Mouse (Mus musculus): ENCODE measurements at regions not wholly inside any gene's neighbourhood (a gene's known extent, or its start where the extent isn't known, plus 50 kb on each side); places are given as distances from the start of the nearest gene placed in this dataset.

GRCm38 (mm10) chr1:113550172-113550571 is 1685.5 kb upstream of the Dsel start:
- Histone ChIP-seq H3K4me2 (replicated peaks) (no peak overlapping the region), H3K9ac (no peak overlapping the region), H3K4me3 (replicated peaks; ENCODE audit: low read length) (no peak overlapping the region), H3K27me3 (ENCODE audit: control insufficient read depth, insufficient read depth, low read length) (no peaks in the 10 kb centered on the region), H3K36me3 (replicated peaks; ENCODE audit: control insufficient read depth, insufficient read depth) (no peaks in the 10 kb centered on the region), H3K4me1 (replicated peaks; ENCODE audit: control insufficient read depth, insufficient read depth, low read length) (no peaks in the 10 kb centered on the region), H3K9me3 (ENCODE audit: control insufficient read depth, low read length) (no peaks in the 10 kb centered on the region), H3K27ac (no peak overlapping the region)
- no peak for ATAC-seq (ENCODE audit: low FRiP score)
- 90% methylated on average over 1 of the region's 1 CpGs for WGBS
- no peak for DNase-seq (ENCODE audit: low spot score)

DNA sequence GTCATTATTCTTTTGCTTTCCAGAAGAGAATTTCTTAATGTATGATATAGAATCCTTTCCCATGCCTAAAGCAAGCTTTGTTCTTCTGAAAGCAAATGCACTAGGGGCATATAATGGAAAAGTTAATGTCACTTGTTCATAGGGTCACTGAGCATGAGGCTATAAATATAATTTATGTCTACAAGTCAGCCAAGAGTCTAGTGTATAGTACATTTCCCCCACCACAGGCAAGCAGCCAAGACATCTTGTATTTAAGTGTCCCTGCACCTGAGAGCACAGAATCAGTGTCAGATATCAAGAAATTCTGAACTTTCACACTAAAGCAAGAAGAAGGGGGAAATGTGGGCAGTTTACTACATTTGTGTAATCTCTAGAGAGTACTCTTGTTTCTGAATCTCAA is 1675.3 kb upstream of the Dsel start:
- DNase-seq (ENCODE audit: low spot score) (no peak), ATAC-seq (ENCODE audit: low FRiP score) (no peak)
- H3K4me2 ChIP-seq (replicated peaks) = no peak overlapping the region
- no peak overlapping the region for H3K9ac ChIP-seq
- H3K27me3 ChIP-seq (ENCODE audit: control insufficient read depth, insufficient read depth, low read length) = no peaks in the 10 kb centered on the region
- H3K4me1 ChIP-seq (replicated peaks; ENCODE audit: control insufficient read depth, insufficient read depth, low read length) = no peaks in the 10 kb centered on the region
- no peaks in the 10 kb centered on the region for H3K36me3 ChIP-seq (replicated peaks; ENCODE audit: control insufficient read depth, insufficient read depth)
- H3K9me3 ChIP-seq (ENCODE audit: control insufficient read depth, low read length) = no peaks in the 10 kb centered on the region
- H3K27ac ChIP-seq = no peak overlapping the region
- no peak overlapping the region for H3K4me3 ChIP-seq (replicated peaks; ENCODE audit: low read length)

GRCm38 (mm10) chr1:113530553-113530952 is 1665.8 kb upstream of the Dsel start:
- H3K27me3 ChIP-seq (ENCODE audit: control insufficient read depth, insufficient read depth, low read length) = no peaks in the 10 kb centered on the region
- H3K4me2 ChIP-seq (replicated peaks) = no peak overlapping the region
- no peaks in the 10 kb centered on the region for H3K4me1 ChIP-seq (replicated peaks; ENCODE audit: control insufficient read depth, insufficient read depth, low read length)
- 88% methylated on average over 3 of the region's 3 CpGs for WGBS
- no peak for ATAC-seq (ENCODE audit: low FRiP score)
- no peaks in the 10 kb centered on the region; the same call in 1 of the 2 replicates for H3K9me3 ChIP-seq (ENCODE audit: control insufficient read depth, low read length)
- DNase-seq (ENCODE audit: low spot score) = no peak
- H3K9ac ChIP-seq = no peak overlapping the region
- no peak overlapping the region for H3K4me3 ChIP-seq (replicated peaks; ENCODE audit: low read length)
- no peak overlapping the region for H3K27ac ChIP-seq
- no peaks in the 10 kb centered on the region for H3K36me3 ChIP-seq (replicated peaks; ENCODE audit: control insufficient read depth, insufficient read depth)

DNA sequence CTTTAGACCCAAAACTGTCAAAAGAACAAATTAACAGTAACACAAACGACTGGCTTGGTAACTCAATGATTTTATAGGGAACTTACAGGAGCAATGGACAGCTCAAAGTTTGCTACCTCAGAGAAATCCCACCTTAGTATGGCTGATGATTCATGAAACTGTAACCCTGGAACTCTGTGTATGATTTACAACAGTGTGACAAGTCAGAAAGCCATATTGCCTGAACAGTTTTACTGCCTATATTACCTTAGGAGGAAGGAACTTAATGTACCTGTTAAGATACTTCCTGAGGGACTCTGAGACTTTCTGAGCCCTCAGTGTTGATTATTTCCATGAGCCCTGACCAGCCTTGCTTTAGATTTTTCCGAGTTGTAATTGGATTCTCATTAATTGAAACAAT is 1631.3 kb upstream of the Dsel start:
- H3K4me2 ChIP-seq (replicated peaks) = no peak overlapping the region
- H3K4me1 ChIP-seq (replicated peaks; ENCODE audit: control insufficient read depth, insufficient read depth, low read length) = no peaks in the 10 kb centered on the region
- H3K9me3 ChIP-seq (ENCODE audit: control insufficient read depth, low read length) = peaks cover under 1% of the 10 kb centered on the region; the same call in 1 of the 2 replicates
- 68% methylated on average over 2 of the region's 2 CpGs for WGBS
- H3K27ac ChIP-seq = no peak overlapping the region
- no peak overlapping the region for H3K9ac ChIP-seq
- ATAC-seq (ENCODE audit: low FRiP score) (no peak), DNase-seq (ENCODE audit: low spot score) (no peak)
- no peaks in the 10 kb centered on the region for H3K36me3 ChIP-seq (replicated peaks; ENCODE audit: control insufficient read depth, insufficient read depth)
- no peaks in the 10 kb centered on the region for H3K27me3 ChIP-seq (ENCODE audit: control insufficient read depth, insufficient read depth, low read length)
- no peak overlapping the region for H3K4me3 ChIP-seq (replicated peaks; ENCODE audit: low read length)

DNA sequence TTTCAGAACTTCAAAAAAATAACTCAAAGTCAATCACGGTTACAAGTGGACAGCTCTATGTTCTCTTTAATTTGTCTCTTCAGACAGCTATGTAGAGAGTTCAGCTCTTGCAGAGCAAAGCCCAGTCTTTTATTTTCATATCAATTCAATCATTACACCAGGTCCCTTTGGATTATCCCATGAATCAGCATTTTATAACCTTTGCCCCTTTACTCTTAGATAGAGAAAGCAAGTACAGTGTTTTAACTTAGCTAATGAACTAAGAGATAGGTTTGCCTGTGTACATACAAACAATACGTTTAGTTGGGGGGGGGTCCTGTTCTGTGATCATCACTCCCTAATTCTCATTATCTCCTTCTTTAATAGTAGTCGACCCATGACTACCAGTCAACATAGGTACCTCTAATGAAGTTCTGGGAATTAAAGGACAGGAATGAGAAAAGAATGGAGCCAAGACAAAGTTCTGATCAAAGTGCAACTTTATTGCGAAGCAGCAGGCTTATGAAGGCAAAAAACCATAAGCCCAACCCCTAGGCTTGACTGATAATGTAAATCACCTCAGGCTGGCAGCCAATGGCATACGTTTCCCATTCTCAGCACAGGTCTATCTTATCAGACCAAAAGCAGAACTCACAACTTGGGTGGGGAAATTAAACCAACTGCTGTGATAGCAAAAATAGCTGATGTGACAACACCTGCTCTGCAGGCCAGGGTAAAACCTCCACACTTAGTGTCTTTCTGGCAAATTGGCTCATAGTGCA is 1625.7 kb upstream of the Dsel start:
- no peaks in the 10 kb centered on the region for H3K9me3 ChIP-seq (ENCODE audit: control insufficient read depth, low read length)
- 87% methylated on average over 5 of the region's 5 CpGs for WGBS
- no peaks in the 10 kb centered on the region for H3K4me1 ChIP-seq (replicated peaks; ENCODE audit: control insufficient read depth, insufficient read depth, low read length)

DNA sequence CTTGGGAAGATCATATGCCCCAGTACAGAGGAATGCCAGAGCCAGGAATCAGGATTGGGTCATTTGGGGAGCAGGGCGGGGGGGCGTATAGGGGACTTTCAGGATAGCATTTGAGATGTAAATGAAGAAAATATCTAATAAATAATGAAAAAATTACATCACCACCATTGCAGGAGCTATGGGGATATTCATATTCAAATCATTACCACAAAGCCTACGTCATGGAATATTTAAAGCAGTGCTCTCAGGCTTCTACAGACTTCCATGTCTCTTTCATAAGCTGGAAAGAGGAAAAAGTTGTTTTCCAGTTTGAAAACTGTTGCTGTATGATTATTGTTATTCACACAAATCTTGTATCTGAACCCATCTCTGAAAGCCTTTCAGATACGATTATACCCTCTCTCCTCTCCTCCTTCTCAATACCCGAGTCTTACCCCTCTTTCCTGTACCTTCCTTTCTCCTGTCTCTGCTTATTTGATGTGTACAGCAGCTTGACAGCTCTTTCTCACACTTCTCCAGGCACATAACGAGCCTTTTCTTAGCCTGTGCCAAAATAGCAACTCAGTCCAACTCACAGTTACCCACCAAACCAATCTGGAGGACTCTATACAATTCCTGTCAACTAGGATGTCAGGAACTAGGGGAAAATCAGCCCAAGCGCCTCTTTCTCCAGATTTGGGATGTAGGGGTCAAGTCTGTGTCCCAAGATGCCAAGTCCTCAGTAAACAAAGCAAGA is 1592.0 kb upstream of the Dsel start:
- no peak for ATAC-seq (ENCODE audit: low FRiP score)
- Histone ChIP-seq H3K36me3 (replicated peaks; ENCODE audit: control insufficient read depth, insufficient read depth) (no peaks in the 10 kb centered on the region), H3K27me3 (ENCODE audit: control insufficient read depth, insufficient read depth, low read length) (no peaks in the 10 kb centered on the region), H3K4me2 (replicated peaks) (no peak overlapping the region), H3K4me3 (replicated peaks; ENCODE audit: low read length) (no peak overlapping the region), H3K9me3 (ENCODE audit: control insufficient read depth, low read length) (no peaks in the 10 kb centered on the region), H3K27ac (no peak overlapping the region), H3K9ac (no peak overlapping the region), H3K4me1 (replicated peaks; ENCODE audit: control insufficient read depth, insufficient read depth, low read length) (no peaks in the 10 kb centered on the region)
- no peak for DNase-seq (ENCODE audit: low spot score)
- 70% methylated on average over 7 of the region's 7 CpGs for WGBS

More for the DNA sequence above, 1625.7 kb upstream of the Dsel start:
- ATAC-seq (ENCODE audit: low FRiP score) (no peak), DNase-seq (ENCODE audit: low spot score) (no peak)
- H3K9ac ChIP-seq = no peak overlapping the region
- H3K36me3 ChIP-seq (replicated peaks; ENCODE audit: control insufficient read depth, insufficient read depth) = no peaks in the 10 kb centered on the region
- no peak overlapping the region for H3K4me2 ChIP-seq (replicated peaks)
- no peaks in the 10 kb centered on the region for H3K27me3 ChIP-seq (ENCODE audit: control insufficient read depth, insufficient read depth, low read length)
- no peak overlapping the region for H3K4me3 ChIP-seq (replicated peaks; ENCODE audit: low read length)
- no peak overlapping the region for H3K27ac ChIP-seq

DNA sequence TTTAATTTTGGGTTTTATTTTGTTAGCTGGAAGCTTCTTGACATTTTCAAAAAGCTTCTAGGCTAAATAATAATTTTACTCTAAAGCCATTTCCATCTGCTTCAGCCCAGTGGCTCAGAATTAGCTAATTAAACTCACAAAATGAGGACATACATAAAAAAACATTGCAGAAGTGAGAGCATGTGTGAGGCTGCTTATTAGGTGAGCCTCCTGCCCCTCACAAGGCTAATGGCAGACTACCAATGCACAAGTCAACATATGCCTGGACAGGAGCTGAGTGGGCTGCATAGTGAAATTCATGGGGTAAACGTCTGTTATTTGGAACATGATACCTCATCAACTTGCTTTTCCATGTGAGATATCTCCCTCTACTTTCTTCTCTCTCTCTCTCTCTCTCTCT is 1569.0 kb upstream of the Dsel start:
- DNase-seq (ENCODE audit: low spot score) = no peak
- Histone ChIP-seq H3K36me3 (replicated peaks; ENCODE audit: control insufficient read depth, insufficient read depth) (no peaks in the 10 kb centered on the region), H3K4me3 (replicated peaks; ENCODE audit: low read length) (no peak overlapping the region), H3K9me3 (ENCODE audit: control insufficient read depth, low read length) (no peaks in the 10 kb centered on the region), H3K4me2 (replicated peaks) (no peak overlapping the region), H3K4me1 (replicated peaks; ENCODE audit: control insufficient read depth, insufficient read depth, low read length) (no peaks in the 10 kb centered on the region), H3K27ac (no peak overlapping the region), H3K9ac (no peak overlapping the region), H3K27me3 (ENCODE audit: control insufficient read depth, insufficient read depth, low read length) (no peaks in the 10 kb centered on the region)
- 62% methylated on average over 1 of the region's 1 CpGs for WGBS
- ATAC-seq (ENCODE audit: low FRiP score) = no peak

DNA sequence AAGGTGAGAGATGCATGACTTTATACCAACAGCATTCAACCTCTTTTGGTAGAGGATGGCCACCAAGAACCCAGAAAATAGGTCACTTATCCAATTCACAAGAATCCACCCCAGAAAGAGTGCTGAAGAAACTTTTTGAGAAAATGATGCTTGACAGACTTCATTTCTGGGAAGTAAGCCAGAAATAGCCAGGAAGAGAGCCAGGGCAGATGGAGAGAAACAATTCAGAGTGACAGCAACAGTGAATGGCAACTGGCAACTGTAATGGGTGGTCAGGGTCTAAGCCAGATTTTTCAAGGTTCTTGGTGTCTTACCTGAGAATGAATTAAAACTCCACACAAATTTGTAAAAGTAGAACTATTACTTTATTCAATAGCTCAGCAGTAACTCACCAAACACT is 1566.5 kb upstream of the Dsel start:
- H3K9me3 ChIP-seq (ENCODE audit: control insufficient read depth, low read length) = no peaks in the 10 kb centered on the region
- no peak overlapping the region for H3K27ac ChIP-seq

DNA sequence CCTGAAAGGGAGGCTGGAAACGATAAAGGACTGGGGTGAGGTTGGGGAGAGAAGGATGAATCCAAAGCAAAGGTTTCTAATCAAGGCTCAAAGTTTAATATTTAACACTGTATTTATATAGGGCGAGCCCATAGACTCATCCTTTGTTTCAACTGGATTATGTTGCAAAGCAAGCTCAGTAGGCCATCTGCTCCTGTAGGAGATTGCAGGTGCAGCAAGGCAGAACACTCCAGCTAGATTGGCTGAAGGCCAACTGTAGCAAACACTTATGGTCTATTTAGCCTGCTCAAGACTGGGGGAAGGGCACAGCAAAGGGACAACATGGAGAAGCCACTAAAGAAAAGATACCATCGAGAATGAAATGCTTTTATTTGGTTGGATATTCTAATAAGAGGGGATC is 1548.1 kb upstream of the Dsel start:
- H3K27ac ChIP-seq = no peak overlapping the region
- 77% methylated on average over 3 of the region's 3 CpGs for WGBS
- H3K9me3 ChIP-seq (ENCODE audit: control insufficient read depth, low read length) = no peaks in the 10 kb centered on the region
- no peaks in the 10 kb centered on the region for H3K27me3 ChIP-seq (ENCODE audit: control insufficient read depth, insufficient read depth, low read length)
- H3K36me3 ChIP-seq (replicated peaks; ENCODE audit: control insufficient read depth, insufficient read depth) = no peaks in the 10 kb centered on the region
- H3K4me3 ChIP-seq (replicated peaks; ENCODE audit: low read length) = no peak overlapping the region
- no peak for ATAC-seq (ENCODE audit: low FRiP score)
- no peaks in the 10 kb centered on the region for H3K4me1 ChIP-seq (replicated peaks; ENCODE audit: control insufficient read depth, insufficient read depth, low read length)
- H3K4me2 ChIP-seq (replicated peaks) = no peak overlapping the region
- H3K9ac ChIP-seq = no peak overlapping the region
- no peak for DNase-seq (ENCODE audit: low spot score)

More for the DNA sequence above, 1566.5 kb upstream of the Dsel start:
- Histone ChIP-seq H3K27me3 (ENCODE audit: control insufficient read depth, insufficient read depth, low read length) (no peaks in the 10 kb centered on the region), H3K9ac (no peak overlapping the region), H3K4me1 (replicated peaks; ENCODE audit: control insufficient read depth, insufficient read depth, low read length) (no peaks in the 10 kb centered on the region), H3K36me3 (replicated peaks; ENCODE audit: control insufficient read depth, insufficient read depth) (no peaks in the 10 kb centered on the region), H3K4me3 (replicated peaks; ENCODE audit: low read length) (no peak overlapping the region), H3K4me2 (replicated peaks) (no peak overlapping the region)
- ATAC-seq (ENCODE audit: low FRiP score) (no peak), DNase-seq (ENCODE audit: low spot score) (no peak)
